8 mouse cellular contexts compared by ENCODE assay signal in genomic region chr10:8287350-8287791, GRCm38 (mm10).
A peak's percentile ranks its signal among the peaks of the same experiment; 100 is the strongest.
DNase-seq lines count a peak whose midpoint lies in the region; ATAC-seq and TF ChIP-seq lines count a peak whose summit lies in the region.

No protein-coding gene starts in this region.

- H3K9ac ChIP-seq in heart, embryonic 13.5 days, result no peak overlapping the region
- no peak overlapping the region for H3K9ac ChIP-seq in limb, embryonic 14.5 days (ENCODE audit: low read depth, low read length, severe bottlenecking)
- no peak overlapping the region for H3K9ac ChIP-seq in midbrain, embryonic 15.5 days

- no peaks in the 10 kb centered on the region for H3K27me3 ChIP-seq in heart, embryonic 10.5 days (ENCODE audit: insufficient read depth, poor library complexity, severe bottlenecking)
- H3K27me3 ChIP-seq in heart, embryonic 13.5 days (replicated peaks), result no peaks in the 10 kb centered on the region
- H3K27me3 ChIP-seq in limb, embryonic 14.5 days (ENCODE audit: control insufficient read depth, insufficient read depth, low read length), result no peaks in the 10 kb centered on the region
- H3K27me3 ChIP-seq in midbrain, embryonic 15.5 days (replicated peaks), result no peaks in the 10 kb centered on the region

- TF ChIP-seq POLR2A in limb, embryonic 14.5 days (IDR thresholded peaks at IDR 0.05; ENCODE audit: borderline replicate concordance, extremely low read depth, insufficient read depth, insufficient read length), result no peak

- ATAC-seq in heart, embryonic 13.5 days (ENCODE audit: extremely low read depth, insufficient number of reproducible peaks, low FRiP score, low TSS enrichment), result no peak
- ATAC-seq in limb, embryonic 14.5 days (ENCODE audit: low FRiP score, low read depth), result peak; percentile 80
- ATAC-seq in midbrain, embryonic 15.5 days (replicated peaks), result no peak

- H3K4me2 ChIP-seq in heart, embryonic 13.5 days, result peak overlapping the region; percentile 36
- H3K4me2 ChIP-seq in limb, embryonic 14.5 days (replicated peaks; ENCODE audit: low read depth, low read length, severe bottlenecking), result no peak overlapping the region
- H3K4me2 ChIP-seq in midbrain, embryonic 15.5 days, result no peak overlapping the region

- H3K27ac ChIP-seq in heart, embryonic 10.5 days, result no peak overlapping the region
- H3K27ac ChIP-seq in heart, embryonic 13.5 days (replicated peaks), result no peak overlapping the region
- no peak overlapping the region for H3K27ac ChIP-seq in limb, embryonic 14.5 days (replicated peaks; ENCODE audit: low read depth, low read length)
- H3K27ac ChIP-seq in midbrain, embryonic 15.5 days, result no peak overlapping the region

- H3K9me3 ChIP-seq in heart, embryonic 10.5 days, result no peaks in the 10 kb centered on the region
- H3K9me3 ChIP-seq in heart, embryonic 13.5 days, result no peaks in the 10 kb centered on the region
- H3K9me3 ChIP-seq in limb, embryonic 14.5 days (ENCODE audit: control insufficient read depth, low read length), result no peaks in the 10 kb centered on the region
- H3K9me3 ChIP-seq in midbrain, embryonic 15.5 days, result no peaks in the 10 kb centered on the region

- no peaks in the 10 kb centered on the region for H3K36me3 ChIP-seq in heart, embryonic 10.5 days
- H3K36me3 ChIP-seq in heart, embryonic 13.5 days, result no peaks in the 10 kb centered on the region
- H3K36me3 ChIP-seq in limb, embryonic 14.5 days (ENCODE audit: control insufficient read depth, insufficient read depth, low read length), result no peaks in the 10 kb centered on the region
- H3K36me3 ChIP-seq in midbrain, embryonic 15.5 days (replicated peaks), result no peaks in the 10 kb centered on the region

- 6% methylated on average over 6 of the region's 6 CpGs for WGBS in heart, embryonic 10.5 days
- WGBS in heart, embryonic 13.5 days, result 8% methylated on average over 6 of the region's 6 CpGs
- 15% methylated on average over 6 of the region's 6 CpGs for WGBS in limb, embryonic 14.5 days
- WGBS in midbrain, embryonic 15.5 days, result 33% methylated on average over 6 of the region's 6 CpGs

- peaks cover 7% of the 10 kb centered on the region for H3K4me1 ChIP-seq in heart, embryonic 10.5 days
- H3K4me1 ChIP-seq in heart, embryonic 13.5 days, result peaks cover 8% of the 10 kb centered on the region; the same call in 1 of the 2 replicates
- peaks cover 13% of the 10 kb centered on the region for H3K4me1 ChIP-seq in limb, embryonic 14.5 days (ENCODE audit: control insufficient read depth, insufficient read depth, low read length)
- no peaks in the 10 kb centered on the region for H3K4me1 ChIP-seq in midbrain, embryonic 15.5 days

- no peak overlapping the region for H3K4me3 ChIP-seq in heart, embryonic 10.5 days
- no peak overlapping the region for H3K4me3 ChIP-seq in heart, embryonic 13.5 days
- no peak overlapping the region for H3K4me3 ChIP-seq in limb, embryonic 14.5 days (replicated peaks; ENCODE audit: low read length)
- H3K4me3 ChIP-seq in midbrain, embryonic 15.5 days, result no peak overlapping the region

- peak; percentile 40 to 64 for DNase-seq in heart, adult 18-20 months
- no peak for DNase-seq in heart, embryonic 10.5 days (ENCODE audit: low spot score)
- peak; percentile 30 to 44 for DNase-seq in cerebellum, postnatal 14 days
- DNase-seq in limb, embryonic 14.5 days (ENCODE audit: low spot score), result peak; percentile 62
- peak; percentile 21 for DNase-seq in thymus, postnatal 0 days (ENCODE audit: low spot score)
- no peak for DNase-seq in layer of hippocampus, adult 9-11 months

Comparison
In these comparisons a context has a peak if more than half of its experiments do, and no peak if none do; other contexts are left out.
1. DNase-seq: peak in heart, adult 18-20 months (2 of 2), cerebellum, postnatal 14 days (2 of 2), limb, embryonic 14.5 days (single experiment) and thymus, postnatal 0 days (single experiment); none in heart, embryonic 10.5 days (single experiment) and layer of hippocampus, adult 9-11 months (single experiment).